Mouse (Mus musculus): ENCODE results near the gene Mrpl21.

Mrpl21 gene

DNA sequence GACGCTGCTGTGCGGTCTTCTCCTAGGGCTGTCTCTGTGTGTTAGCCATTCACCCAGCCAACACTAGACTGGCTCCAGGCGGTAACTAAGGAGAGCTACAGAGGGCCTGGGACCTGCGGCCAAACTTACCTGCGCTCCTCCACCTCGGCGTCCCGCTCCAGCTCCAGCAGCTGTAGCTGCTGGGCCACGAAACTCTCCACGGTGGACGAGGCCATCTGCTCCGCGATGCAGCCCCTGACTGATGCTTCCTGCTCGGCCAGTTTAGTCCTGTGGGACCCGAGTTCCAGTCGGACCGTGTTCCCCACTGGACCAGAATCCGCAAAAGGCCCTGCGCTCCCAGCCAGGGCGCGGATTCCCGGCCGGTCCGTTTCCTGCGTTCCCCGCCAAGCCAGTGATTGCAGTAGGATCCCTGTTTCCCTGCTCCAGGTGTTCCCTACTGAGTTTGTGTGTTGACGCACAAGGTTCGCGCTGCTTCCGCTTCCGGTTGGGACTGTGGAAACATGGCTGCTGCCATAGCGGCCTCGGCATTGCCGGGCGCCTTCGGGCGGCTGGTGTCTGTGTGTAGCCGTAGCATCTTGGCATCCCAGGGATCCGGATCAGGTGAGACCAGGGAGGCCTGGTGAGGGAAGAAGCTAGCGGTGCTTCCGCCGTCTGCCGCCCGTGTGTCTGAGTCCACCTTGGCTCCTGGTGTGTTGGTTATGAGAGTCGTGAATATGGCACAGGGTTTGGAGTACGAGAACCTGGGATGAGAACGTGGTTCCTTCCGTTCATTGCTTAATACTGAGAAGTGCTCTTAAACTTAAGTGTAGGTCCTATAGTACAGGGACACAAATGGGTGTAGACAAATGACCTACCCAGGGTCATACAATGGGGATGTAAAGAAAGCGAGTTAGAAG is at the start of gene Mrpl21, which contains the start of gene Ighmbp2:
TSS of gene Mrpl21 (plus strand) at position 330 of the 896 bp plus-strand sequence.
TSS of gene Ighmbp2 (minus strand) at position 446 of the 896 bp plus-strand sequence.
- ATAC-seq (ENCODE audit: insufficient number of reproducible peaks, low FRiP score, low TSS enrichment), result peak; percentile 84

DNA sequence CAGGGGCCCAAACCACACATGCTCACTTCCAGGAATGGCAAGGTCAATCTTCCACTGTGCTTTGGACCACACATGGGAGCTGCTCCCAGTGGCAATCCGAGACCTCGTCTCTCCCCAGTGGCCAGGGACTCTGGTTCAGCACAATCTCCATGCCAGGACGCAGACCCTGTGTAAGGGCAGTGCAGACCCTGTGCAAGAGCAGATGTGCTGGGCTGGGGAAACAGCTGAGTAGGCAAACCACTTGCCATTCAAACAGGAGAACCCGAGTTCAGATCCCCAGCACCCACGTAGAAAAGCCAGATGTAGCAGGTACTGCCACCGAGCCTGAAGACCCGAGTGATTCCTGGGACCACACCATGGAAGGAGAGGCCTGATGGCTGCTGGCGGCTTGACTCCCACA is 22.7 kb upstream of the Mrpl21 start:
- ATAC-seq (ENCODE audit: insufficient number of reproducible peaks, low FRiP score, low TSS enrichment), result no peak

DNA sequence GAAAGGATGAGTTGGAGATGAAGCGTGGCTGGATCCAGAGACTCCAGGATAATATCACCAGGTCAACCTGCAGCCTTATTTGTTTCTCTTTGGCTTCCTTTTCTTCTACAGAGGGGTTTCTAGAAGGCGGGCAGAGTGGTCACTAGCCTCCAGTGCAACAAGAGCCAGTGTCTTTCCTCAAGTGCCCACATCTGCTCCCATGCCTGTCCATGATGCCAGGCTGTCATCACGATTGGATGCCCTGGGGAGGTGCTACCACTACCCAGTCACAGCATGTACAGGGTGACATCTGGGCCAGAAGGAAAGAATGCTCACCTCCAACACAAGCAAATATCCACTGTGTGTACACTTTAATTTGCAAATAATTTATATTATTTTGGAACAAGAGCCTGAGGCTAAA is 22.1 kb upstream of the Mrpl21 start:
- ATAC-seq (ENCODE audit: insufficient number of reproducible peaks, low FRiP score, low TSS enrichment), result no peak

DNA sequence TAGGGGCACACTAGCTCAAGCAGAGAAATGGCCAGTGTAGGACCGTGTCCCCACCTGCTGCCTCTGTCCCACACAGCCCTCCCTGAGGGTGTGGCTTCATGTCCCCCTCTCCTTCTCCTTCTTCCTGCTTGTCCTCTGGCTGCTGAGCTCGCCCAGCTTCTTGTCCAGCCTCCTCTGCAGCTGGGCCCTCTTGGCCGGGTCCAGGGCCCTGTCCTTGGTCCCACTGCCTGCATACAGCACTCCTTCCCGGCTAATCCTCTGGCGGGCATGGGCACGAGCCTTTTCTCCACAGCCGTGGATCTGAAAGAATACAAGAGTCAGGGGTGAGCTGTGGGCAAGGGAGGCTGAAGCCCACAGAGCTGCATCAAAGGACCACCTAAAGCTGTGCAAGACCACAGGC is 21.4 kb upstream of the Mrpl21 start:
- ATAC-seq (ENCODE audit: insufficient number of reproducible peaks, low FRiP score, low TSS enrichment), result no peak

DNA sequence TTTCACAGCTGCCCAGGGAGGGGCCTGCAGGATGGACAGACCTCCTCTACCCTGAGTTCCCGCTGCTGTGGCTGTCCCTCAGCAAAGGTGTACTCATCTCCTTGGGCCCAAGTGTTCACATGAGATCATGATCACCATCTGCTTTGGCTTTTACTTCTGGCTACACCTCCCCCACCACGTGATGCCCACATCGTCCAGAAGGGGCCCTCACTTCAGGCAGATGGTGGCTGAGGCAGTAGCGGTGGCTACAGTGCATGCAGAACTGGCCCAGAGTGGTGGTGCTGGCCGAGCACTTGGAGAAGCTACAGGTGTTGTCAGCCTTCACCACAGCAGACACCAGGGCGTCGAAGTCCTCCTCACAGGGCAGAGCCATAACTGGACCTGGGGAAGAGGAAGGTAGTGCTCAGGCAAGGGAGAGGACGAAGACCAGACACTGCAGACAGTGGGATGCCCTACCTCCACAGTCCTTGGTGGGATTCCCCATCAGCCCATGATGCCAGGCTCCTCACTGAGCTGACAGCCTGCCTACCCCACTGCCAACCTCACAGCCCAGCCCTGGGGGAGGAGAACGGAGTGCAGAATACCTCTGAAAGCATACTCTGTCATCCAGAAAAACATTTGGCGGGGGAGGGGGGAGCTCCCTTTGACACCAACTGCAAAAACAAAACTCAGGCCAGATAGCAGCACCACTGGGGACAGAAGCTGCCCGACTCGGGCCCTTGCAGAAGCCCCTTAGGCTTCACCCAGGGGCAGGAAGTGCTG is 20.8 kb upstream of the Mrpl21 start:
- ATAC-seq (ENCODE audit: insufficient number of reproducible peaks, low FRiP score, low TSS enrichment), result no peak

DNA sequence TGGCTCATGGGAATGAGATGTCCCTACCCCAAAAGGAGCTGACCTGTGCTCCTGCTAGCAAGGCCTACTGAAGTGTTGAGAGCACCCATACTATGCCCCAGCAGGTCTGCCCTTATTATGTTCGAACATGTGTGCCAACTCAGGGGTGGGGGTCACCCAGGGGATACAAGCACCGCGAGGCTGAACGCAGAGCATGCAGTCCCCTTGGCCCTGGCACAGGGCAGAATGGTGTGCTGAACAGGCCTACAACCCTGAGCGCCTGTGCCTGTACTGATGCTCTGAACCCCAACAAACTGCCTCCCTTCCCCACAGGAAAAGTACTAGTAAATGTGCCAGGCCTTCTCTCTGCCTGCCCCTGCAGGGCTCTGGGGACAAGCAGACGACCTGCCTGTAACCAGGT is 18.4 kb upstream of the Mrpl21 start:
- no peak for ATAC-seq (ENCODE audit: insufficient number of reproducible peaks, low FRiP score, low TSS enrichment)

DNA sequence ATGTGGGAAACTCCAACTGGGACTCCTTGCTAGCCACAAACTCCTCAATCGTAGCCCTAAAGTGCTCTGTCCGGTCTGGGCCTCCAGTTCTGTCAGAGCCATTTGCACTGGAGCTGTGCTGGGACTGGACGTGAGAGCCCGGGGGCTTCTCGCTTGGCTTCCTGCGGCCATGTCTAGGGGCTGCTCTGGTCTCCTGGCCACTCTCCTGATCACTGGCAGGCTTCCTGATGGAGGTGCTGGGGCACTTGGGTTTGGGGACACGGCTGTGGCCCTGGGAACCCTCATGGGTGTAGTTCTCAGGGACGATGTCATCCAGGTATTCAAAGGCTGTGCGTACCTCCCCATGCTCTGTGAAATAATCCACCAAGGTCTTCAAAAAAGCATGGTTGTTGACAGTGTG is 17.5 kb upstream of the Mrpl21 start:
- no peak for ATAC-seq (ENCODE audit: insufficient number of reproducible peaks, low FRiP score, low TSS enrichment)

DNA sequence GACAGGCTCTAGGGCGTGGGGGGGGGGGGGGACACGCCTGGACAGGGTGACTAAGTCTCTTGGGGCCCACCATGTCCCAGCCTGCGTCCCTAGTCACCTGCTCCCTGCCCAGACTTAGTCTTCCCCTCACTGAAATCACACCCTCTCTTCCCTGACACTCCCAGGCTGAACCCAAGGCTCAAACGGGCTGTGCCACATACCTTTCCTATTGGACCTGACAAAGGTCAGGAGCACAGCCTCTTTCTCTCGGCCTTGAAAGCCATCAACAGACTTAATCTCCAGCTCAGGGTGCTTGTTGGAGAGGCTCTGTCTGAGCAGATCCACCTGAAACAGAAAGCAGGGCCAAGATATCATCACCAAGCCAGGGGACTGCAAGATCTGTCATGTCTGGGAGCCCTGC is 16.6 kb upstream of the Mrpl21 start:
- ATAC-seq (ENCODE audit: insufficient number of reproducible peaks, low FRiP score, low TSS enrichment), result no peak

DNA sequence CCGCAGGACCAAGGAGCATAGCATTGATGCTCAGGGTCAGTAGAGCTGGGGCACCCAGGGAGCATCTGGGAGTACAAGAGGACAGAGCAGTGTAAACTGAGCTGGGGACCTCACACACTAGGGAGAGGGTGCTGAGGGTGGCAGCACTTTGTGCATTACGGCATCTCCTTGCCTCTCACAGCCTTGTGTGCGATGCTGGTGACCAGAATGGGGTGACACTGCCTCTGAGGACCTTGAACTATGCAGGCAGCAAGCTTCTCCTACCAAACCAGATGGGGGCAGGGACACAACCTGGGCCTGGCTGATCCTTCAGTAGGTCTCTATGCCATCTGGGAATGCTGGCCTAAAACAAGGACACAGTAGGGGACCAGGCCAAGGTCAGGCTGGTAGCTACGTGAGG is 16.0 kb upstream of the Mrpl21 start:
- no peak for ATAC-seq (ENCODE audit: insufficient number of reproducible peaks, low FRiP score, low TSS enrichment)

DNA sequence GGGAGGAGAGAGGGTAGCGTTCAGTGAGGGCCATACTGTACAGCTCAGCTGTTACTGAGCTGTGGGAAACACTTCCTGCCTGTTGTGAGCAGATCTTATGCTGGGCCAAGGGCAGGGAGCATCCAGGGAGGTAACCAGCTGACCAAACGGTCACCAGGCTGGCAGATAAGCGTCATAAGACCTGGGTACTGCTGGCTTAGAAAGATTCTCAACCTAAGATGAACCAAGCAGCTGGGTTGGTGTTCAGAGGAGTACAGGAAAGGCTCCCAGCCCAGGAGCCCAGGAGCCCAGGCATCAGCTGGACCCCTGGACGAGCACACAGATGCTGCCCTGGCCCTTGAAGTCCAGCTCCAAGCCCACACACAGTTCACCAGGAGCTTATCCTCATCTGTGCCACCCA is 15.4 kb upstream of the Mrpl21 start:
- ATAC-seq (ENCODE audit: insufficient number of reproducible peaks, low FRiP score, low TSS enrichment), result no peak

DNA sequence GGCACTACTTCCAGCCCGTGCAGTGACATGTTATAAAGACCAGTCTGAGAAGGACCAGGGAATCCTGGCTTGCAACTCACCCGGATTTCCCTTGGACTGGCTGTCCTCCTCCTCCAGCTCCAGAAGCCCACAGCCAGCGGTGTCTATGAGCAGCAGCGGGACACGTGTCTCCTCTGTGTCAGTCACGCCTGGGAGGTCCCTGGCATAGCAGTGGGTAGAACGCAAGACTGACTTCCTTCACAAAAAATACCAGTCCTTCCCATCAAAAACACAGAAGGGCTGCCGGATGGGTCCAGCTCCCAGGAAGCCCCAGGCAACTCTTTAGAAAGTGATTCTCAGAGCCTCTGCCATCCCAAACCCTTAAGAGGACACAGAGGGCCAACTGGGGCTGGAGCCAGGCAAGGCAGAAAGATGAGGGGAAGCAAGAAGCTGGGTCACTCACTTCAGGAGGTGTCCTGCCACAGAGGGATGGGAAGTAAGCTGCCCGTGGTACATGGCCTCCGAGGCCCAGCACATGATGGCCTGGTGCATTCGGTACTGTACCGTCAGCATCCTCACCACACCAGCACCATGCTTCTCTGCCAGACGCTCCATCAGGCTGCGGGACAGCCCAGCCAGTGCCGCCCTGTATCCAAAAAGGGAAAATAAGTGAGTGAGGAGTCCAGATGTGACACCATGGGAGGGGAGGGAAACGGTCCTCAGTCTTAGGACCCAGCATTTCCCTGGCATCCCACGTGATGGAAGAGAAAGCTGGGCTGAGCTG is 14.3 kb upstream of the Mrpl21 start:
- ATAC-seq (ENCODE audit: insufficient number of reproducible peaks, low FRiP score, low TSS enrichment), result no peak

DNA sequence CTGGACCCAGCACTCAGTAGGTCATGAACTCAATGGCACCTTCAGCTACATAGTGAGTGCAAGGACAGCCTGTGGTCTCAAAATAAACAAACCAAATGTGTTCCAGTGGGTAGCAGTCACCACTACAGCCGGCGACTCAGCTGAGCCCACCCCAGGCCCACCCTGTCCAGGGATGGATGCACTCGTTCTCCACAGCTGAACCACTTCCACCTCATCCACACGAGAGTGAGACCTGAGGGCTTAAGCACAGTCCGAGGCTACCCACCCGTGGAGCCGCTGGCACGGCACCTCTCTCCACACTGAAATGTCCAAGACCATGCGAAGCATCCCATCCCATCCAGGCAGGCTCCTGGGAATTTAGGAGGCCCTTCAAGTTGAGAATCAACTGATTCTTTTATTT is 13.4 kb upstream of the Mrpl21 start:
- no peak for ATAC-seq (ENCODE audit: insufficient number of reproducible peaks, low FRiP score, low TSS enrichment)

DNA sequence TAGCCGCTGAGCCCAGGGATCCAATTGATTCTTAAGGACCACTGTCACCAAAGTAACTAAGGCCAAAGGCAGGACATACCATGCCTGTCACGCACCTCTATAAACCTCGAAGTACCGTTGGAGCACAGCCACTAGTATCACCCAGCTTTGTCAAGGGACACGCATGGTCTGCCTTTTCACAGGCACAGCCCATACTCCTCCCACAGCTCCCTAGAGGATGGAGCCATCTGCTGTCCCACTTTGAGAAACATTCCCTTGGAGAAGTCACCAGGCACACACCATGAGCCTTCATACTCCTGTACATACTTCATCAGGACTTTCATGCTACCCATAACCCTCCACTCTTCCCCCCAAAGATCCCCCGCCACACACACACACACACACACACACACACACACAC is 12.9 kb upstream of the Mrpl21 start:
- ATAC-seq (ENCODE audit: insufficient number of reproducible peaks, low FRiP score, low TSS enrichment), result no peak

DNA sequence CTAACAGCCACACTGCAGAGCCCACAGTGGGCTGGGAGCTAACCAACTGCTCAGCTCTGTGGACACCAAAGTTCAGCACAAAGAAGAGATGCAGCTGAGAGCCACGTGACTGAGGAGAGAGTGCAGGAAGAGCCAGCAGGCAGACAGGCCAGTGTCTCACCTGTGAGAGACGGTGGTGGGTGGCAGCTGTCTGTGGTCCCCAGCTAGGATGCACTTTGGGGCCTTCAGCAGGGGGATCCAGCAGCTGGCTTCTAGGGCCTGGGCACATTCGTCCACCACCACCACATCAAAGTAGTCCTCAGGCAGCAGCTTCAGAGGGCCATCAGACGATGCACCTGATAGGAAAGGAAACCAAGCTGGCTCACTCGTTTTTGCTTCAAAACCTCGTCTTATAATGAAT is 11.3 kb upstream of the Mrpl21 start:
- ATAC-seq (ENCODE audit: insufficient number of reproducible peaks, low FRiP score, low TSS enrichment), result no peak

DNA sequence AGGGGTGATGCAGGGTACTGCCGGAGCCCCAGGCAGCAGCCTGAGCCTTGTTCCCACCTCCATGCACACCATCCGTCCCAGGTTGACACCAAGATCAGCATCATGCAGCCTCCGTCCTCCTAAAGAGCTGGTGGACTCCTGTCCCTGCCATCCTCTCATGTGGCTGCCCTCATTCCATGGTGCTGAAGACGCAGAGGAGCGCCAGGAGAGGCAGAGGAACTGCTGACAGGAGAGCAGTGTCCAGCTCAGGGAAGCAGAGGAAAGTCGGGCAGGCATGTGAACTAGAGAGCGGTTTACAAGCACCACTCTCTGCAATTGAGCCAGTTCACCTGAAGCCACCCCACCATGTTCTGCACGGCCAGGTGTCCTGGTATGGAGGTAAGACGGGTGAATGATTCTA is 9.4 kb upstream of the Mrpl21 start:
- ATAC-seq (ENCODE audit: insufficient number of reproducible peaks, low FRiP score, low TSS enrichment), result no peak

DNA sequence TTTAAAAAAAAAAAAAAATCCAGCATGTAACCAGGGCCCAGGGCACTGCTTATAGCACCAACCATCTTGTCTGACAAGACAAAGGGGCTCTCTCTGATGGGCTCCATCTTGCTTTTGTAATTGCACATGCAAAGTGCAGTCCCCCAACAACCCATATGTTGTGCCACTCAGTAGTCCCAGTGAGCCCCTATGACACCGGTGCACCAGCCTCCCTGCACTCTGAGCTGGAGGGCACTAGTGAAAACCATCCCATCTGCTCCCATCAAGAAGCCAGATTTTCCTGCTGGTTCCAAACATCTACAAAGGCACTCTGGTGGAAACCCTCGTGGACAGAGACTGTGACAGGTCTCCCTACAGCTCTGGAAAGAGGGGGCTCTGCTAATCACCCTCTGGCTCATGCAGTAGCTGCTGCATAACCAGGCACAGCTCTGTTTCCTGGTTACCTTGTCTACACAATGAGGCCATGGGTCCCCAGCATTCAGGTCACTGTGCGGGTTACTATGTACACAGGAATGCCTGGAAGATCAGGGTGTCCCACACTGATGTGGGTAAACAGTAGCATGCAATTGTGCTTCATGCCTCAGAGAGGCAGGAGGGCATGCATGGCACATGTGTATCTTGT is 6.8 kb upstream of the Mrpl21 start:
- no peak for ATAC-seq (ENCODE audit: insufficient number of reproducible peaks, low FRiP score, low TSS enrichment)

DNA sequence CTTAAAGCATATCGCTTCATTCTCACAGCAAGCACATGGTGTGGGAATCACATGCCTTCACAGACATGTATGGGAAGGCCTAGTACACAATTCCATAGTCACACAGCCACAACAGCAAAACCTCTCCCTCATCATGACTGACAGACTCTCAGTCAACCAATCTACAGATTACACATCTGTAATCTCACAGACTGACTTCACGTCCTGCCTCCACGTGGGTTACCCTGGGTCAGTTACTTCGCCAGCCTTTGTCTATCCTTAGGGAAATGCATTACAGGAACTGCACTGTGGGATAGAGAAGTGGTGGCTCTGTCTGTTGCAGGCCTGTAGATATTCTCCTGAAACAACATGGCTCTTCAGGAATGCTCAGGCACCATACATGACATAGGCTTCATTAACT is 815 bp upstream of the Mrpl21 start:
- no peak for ATAC-seq (ENCODE audit: insufficient number of reproducible peaks, low FRiP score, low TSS enrichment)

DNA sequence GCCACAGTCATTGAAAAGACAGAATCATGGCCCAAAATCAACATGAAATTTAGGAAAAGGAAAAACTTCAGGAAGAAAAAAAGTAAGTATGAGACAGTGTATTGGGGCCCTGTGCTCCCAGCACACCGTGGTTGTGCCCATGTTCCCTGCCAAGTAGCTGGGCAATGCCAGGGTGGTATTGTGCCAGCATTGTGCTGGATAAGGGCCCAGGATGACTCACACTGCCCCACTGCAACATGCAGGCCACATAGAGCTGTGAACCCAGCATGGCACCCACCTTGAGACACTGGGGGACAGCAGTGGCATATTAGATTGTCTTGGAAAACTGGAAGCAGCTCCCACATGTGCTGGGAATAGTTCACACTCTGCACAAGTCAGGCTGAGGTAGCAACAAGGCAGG is 6.3 kb downstream of the Mrpl21 start:
- ATAC-seq (ENCODE audit: insufficient number of reproducible peaks, low FRiP score, low TSS enrichment), result no peak

DNA sequence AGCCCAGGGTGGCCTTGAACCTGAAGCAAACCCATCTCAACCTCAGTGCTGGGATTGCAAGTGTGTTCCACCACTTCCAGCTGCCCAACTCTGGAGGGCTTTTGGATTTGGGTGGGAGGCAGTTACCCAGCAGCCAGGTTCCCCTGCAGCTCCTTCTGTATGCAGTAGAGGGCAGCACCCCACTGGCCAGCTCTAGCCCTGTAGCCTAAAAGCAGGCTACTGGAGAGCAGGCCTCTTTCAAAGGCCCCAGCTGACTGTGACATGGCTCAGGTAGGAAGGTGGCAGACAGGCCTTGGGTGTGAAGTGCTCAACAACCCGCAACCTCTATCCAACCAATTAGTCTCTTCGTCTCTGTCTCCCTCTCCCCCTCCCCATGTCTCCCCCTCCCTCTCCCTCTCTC is 9.3 kb downstream of the Mrpl21 start:
- ATAC-seq (ENCODE audit: insufficient number of reproducible peaks, low FRiP score, low TSS enrichment), result peak; percentile 36; the same call in 1 of the 2 replicates

DNA sequence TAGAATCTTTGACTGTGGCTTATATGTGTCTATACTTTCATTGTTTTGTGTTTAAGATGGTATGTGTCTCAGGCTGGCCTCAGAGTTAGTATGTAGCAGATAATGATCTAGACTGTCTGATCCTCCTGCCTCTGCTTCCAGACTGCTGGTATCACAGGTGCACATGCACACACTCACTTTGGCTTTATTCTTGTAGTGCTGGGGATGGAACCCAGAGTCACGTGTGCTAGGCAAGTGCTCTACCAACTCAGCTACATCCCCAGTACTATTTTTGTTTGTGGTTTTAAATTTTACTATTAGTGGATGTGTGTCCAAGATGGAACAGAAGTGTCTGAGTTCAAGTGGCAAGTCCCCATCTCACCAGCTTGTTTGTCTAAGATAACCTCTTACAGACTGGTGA is 10.3 kb downstream of the Mrpl21 start:
- ATAC-seq (ENCODE audit: insufficient number of reproducible peaks, low FRiP score, low TSS enrichment), result no peak

Data from cerebellum, adult (tissue).